Mouse (Mus musculus) G1E (cell line): ENCODE results near the gene Atraid. TPM values are rescaled to one million over a fixed set of nuclear protein-coding genes. Genes with fewer than 3 reads are reported as not detected.

Experiments
- ATAC-seq: 2 replicates; pipeline ENCODE4 v1.8.0; 2016; ENCODE audit warnings: mild to moderate bottlenecking; ENCODE audit not compliant: insufficient number of reproducible peaks, poor library complexity, low FRiP score, severe bottlenecking; ENCODE audit errors: extremely low read depth
- DNase-seq: peaks from one replicate; pipeline ENCODE4 v3.0.0; 2012; ENCODE audit warnings: low spot score
- H3K27me3 ChIP-seq: 2 replicates; pipeline ENCODE4 v1.6.1; 2012; ENCODE audit warnings: mild to moderate bottlenecking, low read length, inconsistent platforms; ENCODE audit not compliant: insufficient read depth
- H3K36me3 ChIP-seq: replicated peaks from 2 replicates; pipeline ENCODE3; 2012; ENCODE audit warnings: mild to moderate bottlenecking, inconsistent platforms
- H3K4me1 ChIP-seq: 2 replicates; pipeline ENCODE4 v1.6.1; 2012; ENCODE audit warnings: low read depth, low read length, inconsistent platforms, mixed read lengths; ENCODE audit not compliant: insufficient read depth
- H3K4me3 ChIP-seq: 2 replicates; pipeline ENCODE4 v1.5.1; 2012; ENCODE audit warnings: low read depth, mild to moderate bottlenecking, inconsistent platforms, low read length, moderate library complexity, mixed read lengths
- H3K9me3 ChIP-seq: replicated peaks from 2 replicates; pipeline ENCODE4 v1.6.1; 2012; ENCODE audit warnings: inconsistent platforms
- CTCF ChIP-seq: IDR thresholded peaks from 2 replicates; pipeline ENCODE4 v1.5.1; 2012; ENCODE audit warnings: low read depth, low read length, inconsistent platforms, mixed read lengths
- GATA1 ChIP-seq: IDR thresholded peaks from 2 replicates; pipeline ENCODE4 v1.6.1; 2012; ENCODE audit warnings: borderline replicate concordance, low read length, inconsistent platforms, mixed read lengths
- GATA2 ChIP-seq: IDR thresholded peaks from 2 replicates; pipeline ENCODE4 v1.6.1; 2012; ENCODE audit warnings: low read depth, low read length, inconsistent platforms, borderline replicate concordance
- POLR2AphosphoS5 ChIP-seq: IDR thresholded peaks from 2 replicates; pipeline ENCODE4 v1.6.1; 2012; ENCODE audit warnings: low read depth, low read length, inconsistent platforms; ENCODE audit not compliant: insufficient replicate concordance
- TAL1 ChIP-seq: conservative IDR thresholded peaks from 2 replicates; pipeline ENCODE4 v1.6.1; 2012; ENCODE audit warnings: low read depth, low read length, inconsistent platforms, mixed read lengths
- polyA plus RNA-seq: library from polyadenylated mRNA; stranded (reverse); fragments of >175 nt; gene quantifications from 2 replicates; pipeline ENCODE4 v1.2.3, GENCODE M21; 2012
- total RNA-seq, 2 experiments: library from RNA; stranded (forward) in 1 of 2; stranded (reverse) in 1 of 2; fragments of 200-1000 nt in 1 of 2; fragments of >200 nt in 1 of 2; fragmentation: Nextera tagmentation in 1 of 2; gene quantifications; 2 replicates each; pipeline ENCODE4 v1.2.3; 2014 to 2017

Gene Atraid
- total and polyA plus RNA-seq, 3 experiments = 15.6 to 89.6 (median 50.0) TPM

- Histone ChIP-seq H3K4me1 (no peaks in the 10 kb centered on the region), H3K4me3 (no peak overlapping the region), H3K36me3 (peaks cover 99% of the 10 kb centered on the region), H3K9me3 (no peaks in the 10 kb centered on the region), H3K27me3 (no peaks in the 10 kb centered on the region)
- TF ChIP-seq CTCF = no peak
- no peak for TF ChIP-seq GATA2
- no peak for TF ChIP-seq TAL1
- no peak for TF ChIP-seq GATA1
- no peak for TF ChIP-seq POLR2AphosphoS5
- ATAC-seq (no peak), DNase-seq (no peak)
Observed at GRCm38 (mm10) chr5:31071059-31071458, 22.9 kb downstream of the Atraid start.

- H3K36me3 ChIP-seq = peaks cover 99% of the 10 kb centered on the region
Observed at GRCm38 (mm10) chr5:31071821-31072220, 23.7 kb downstream of the Atraid start.

GRCm38 (mm10) chr5:31073176-31073575 is 25.1 kb downstream of the Atraid start:
- ATAC-seq (no peak), DNase-seq (no peak)
- Histone ChIP-seq H3K9me3 (no peaks in the 10 kb centered on the region), H3K4me3 (no peak overlapping the region), H3K27me3 (no peaks in the 10 kb centered on the region), H3K36me3 (peaks cover 99% of the 10 kb centered on the region), H3K4me1 (no peaks in the 10 kb centered on the region)
- TF ChIP-seq GATA1 = no peak
- TF ChIP-seq TAL1 = no peak

More at GRCm38 (mm10) chr5:31071821-31072220, 23.7 kb downstream of the Atraid start:
- Histone ChIP-seq H3K4me3 (no peak overlapping the region), H3K27me3 (no peaks in the 10 kb centered on the region), H3K9me3 (no peaks in the 10 kb centered on the region), H3K4me1 (no peaks in the 10 kb centered on the region)
- no peak for TF ChIP-seq TAL1
- no peak for TF ChIP-seq GATA2
- TF ChIP-seq GATA1 = no peak
- DNase-seq = no peak
- ATAC-seq = no peak

- DNase-seq = no peak
- no peak overlapping the region for H3K4me3 ChIP-seq
- H3K27me3 ChIP-seq = no peaks in the 10 kb centered on the region
- ATAC-seq = no peak
- peaks cover 91% of the 10 kb centered on the region for H3K36me3 ChIP-seq
- H3K4me1 ChIP-seq = no peaks in the 10 kb centered on the region
- TF ChIP-seq GATA1 (no peak), TAL1 (no peak), POLR2AphosphoS5 (no peak), GATA2 (no peak), CTCF (no peak)
- no peaks in the 10 kb centered on the region for H3K9me3 ChIP-seq
Observed at GRCm38 (mm10) chr5:31076346-31076745, 28.2 kb downstream of the Atraid start.

- Histone ChIP-seq H3K9me3 (no peaks in the 10 kb centered on the region), H3K36me3 (peaks cover 53% of the 10 kb centered on the region), H3K27me3 (peaks cover 11% of the 10 kb centered on the region; the same call in 1 of the 2 replicates), H3K4me3 (no peak overlapping the region), H3K4me1 (peaks cover 12% of the 10 kb centered on the region)
- TF ChIP-seq CTCF (no peak), TAL1 (no peak), GATA2 (no peak), GATA1 (no peak), POLR2AphosphoS5 (no peak)
- no peak for DNase-seq
- no peak for ATAC-seq
Observed at GRCm38 (mm10) chr5:31080059-31080794, 32.1 kb downstream of the Atraid start.

GRCm38 (mm10) chr5:31080795-31081164 is 32.7 kb downstream of the Atraid start:
- no peak overlapping the region for H3K4me3 ChIP-seq
- peaks cover 12% of the 10 kb centered on the region for H3K4me1 ChIP-seq
- no peaks in the 10 kb centered on the region for H3K9me3 ChIP-seq
- TF ChIP-seq GATA1 (no peak), CTCF (no peak), POLR2AphosphoS5 (no peak), GATA2 (no peak), TAL1 (no peak)
- DNase-seq (no peak), ATAC-seq (no peak)
- peaks cover 48% of the 10 kb centered on the region for H3K36me3 ChIP-seq
- H3K27me3 ChIP-seq = peaks cover 14% of the 10 kb centered on the region

GRCm38 (mm10) chr5:31081386-31081785 is 33.3 kb downstream of the Atraid start:
- Histone ChIP-seq H3K4me1 (peaks cover 12% of the 10 kb centered on the region), H3K9me3 (no peaks in the 10 kb centered on the region), H3K4me3 (no peak overlapping the region), H3K36me3 (peaks cover 42% of the 10 kb centered on the region), H3K27me3 (peaks cover 20% of the 10 kb centered on the region)
- no peak for ATAC-seq
- peak; percentile 23 for DNase-seq
- TF ChIP-seq CTCF = peak; percentile 88
- no peak; the same call in 1 of the 2 replicates for TF ChIP-seq POLR2AphosphoS5
